Mouse (Mus musculus) NIH3T3 (cell line): ENCODE data around the gene Gm29554.
"Not testable (repeated sequence)": the region's sequence is repeated elsewhere in the genome, so short reads cannot be mapped to it uniquely, and the experiment has no call there.

Experiments
- DNase-seq: peaks from one replicate; pipeline ENCODE4 v3.0.0-alpha.2; 2012; ENCODE audit warnings: low read depth

Gene Gm29554

DNA sequence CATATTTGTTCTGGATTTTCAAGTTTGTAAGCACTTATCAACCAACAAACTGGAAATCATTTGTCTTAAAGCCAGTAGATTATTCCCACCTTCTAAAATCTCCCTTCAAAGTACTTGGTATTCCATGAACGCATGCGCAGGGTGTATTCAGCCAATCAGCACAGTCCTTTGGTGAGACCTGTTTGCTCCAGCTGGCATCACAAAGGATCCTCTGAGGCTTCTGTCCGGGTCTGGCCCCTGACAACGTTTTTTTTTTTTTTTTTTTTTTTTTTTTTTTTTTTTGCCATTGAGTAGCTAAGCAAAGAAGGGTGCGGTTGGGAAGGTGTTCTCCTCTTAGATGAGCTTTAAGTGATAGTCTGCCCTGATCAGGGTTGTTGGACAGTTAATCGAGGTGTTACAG, at the start of gene Gm29554:
Gene Gm29554 (plus strand): TSS at position 301 of the 400 bp plus-strand sequence.
- not testable (repeated sequence) for DNase-seq
